21 mouse cellular contexts compared by ENCODE assay signal in genomic region chr7:80352920-80353319, GRCm38 (mm10).
"Had no signal": no experiment of that assay in that cellular context is flagged by ENCODE, and none has a peak within 500 bp of the region (broad histone marks: within the 10 kb centered on the region; RNA-seq: fewer than 3 reads in every experiment).

No protein-coding gene starts in this region.

- H3K9me3 ChIP-seq: limb, embryonic 10.5 days; limb, embryonic 13.5 days; liver, embryonic 12.5 days; liver, embryonic 15.5 days; lung, embryonic 15.5 days; midbrain, embryonic 13.5 days; neural tube, embryonic 13.5 days had no signal

- H3K4me3 ChIP-seq: limb, embryonic 10.5 days; limb, embryonic 13.5 days; liver, embryonic 12.5 days; liver, embryonic 15.5 days; lung, embryonic 15.5 days; midbrain, embryonic 13.5 days; myocyte; neural tube, embryonic 13.5 days had no signal

- ATAC-seq: liver, embryonic 12.5 days; midbrain, embryonic 13.5 days; midbrain, embryonic 16.5 days had no signal

- H3K27me3 ChIP-seq: limb, embryonic 13.5 days; liver, embryonic 12.5 days; liver, embryonic 15.5 days; lung, embryonic 15.5 days; midbrain, embryonic 13.5 days; neural tube, embryonic 13.5 days had no signal

- DNase-seq: kidney, adult 9 months; kidney, postnatal 14 days; kidney, postnatal 4 days; liver; lung, adult 18-20 months; lung, postnatal 14 days; retina, postnatal 1 day; right cerebral cortex, postnatal 25 days; thymus, adult 2 months; thymus, postnatal 14 days; thymus, postnatal 4 days had no signal

- H3K9ac ChIP-seq: limb, embryonic 13.5 days; liver, embryonic 12.5 days; liver, embryonic 15.5 days; lung, embryonic 15.5 days; midbrain, embryonic 13.5 days; neural tube, embryonic 13.5 days had no signal

- H3K27ac ChIP-seq: limb, embryonic 10.5 days; limb, embryonic 13.5 days; liver, embryonic 12.5 days; liver, embryonic 15.5 days; lung, embryonic 15.5 days; midbrain, embryonic 13.5 days; neural tube, embryonic 13.5 days; stomach, postnatal 0 days had no signal

- H3K4me2 ChIP-seq: limb, embryonic 13.5 days; liver, embryonic 12.5 days; liver, embryonic 15.5 days; lung, embryonic 15.5 days; midbrain, embryonic 13.5 days; neural tube, embryonic 13.5 days had no signal
